Mouse (Mus musculus) B cell, adult 2 months (primary cell): ENCODE results near the gene Trpc5os.

Source experiments
- DNase-seq, 2 experiments: peaks; one replicate each; pipeline ENCODE4 v3.0.0; 2022

Gene Trpc5os

DNA sequence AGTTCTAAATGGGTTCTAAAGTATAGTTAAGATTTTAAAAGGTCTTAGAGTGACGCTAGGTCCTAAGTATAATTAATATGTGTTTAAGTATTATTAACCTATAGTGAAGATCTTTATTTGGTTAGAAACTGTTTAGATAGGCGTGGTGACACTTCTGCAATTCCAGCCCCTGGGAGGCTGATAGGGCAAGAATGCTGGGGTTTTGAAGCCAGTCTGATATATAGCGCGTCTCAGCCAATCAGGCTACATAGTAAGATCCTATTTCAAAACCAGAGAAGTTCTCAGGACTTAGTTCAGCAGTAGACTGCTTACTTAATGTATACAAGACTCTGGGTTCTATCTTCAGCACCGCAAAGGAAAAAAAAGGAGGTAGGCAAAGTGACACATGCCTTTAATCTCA is at the start of gene Trpc5os:
Trpc5os (plus strand) TSS at position 301 of the 400 bp plus-strand sequence.
- no peak for DNase-seq

- DNase-seq, result no peak
Observed at GRCm38 (mm10) chrX:144408036-144408435, 48.3 kb upstream of the Trpc5os start.

DNA sequence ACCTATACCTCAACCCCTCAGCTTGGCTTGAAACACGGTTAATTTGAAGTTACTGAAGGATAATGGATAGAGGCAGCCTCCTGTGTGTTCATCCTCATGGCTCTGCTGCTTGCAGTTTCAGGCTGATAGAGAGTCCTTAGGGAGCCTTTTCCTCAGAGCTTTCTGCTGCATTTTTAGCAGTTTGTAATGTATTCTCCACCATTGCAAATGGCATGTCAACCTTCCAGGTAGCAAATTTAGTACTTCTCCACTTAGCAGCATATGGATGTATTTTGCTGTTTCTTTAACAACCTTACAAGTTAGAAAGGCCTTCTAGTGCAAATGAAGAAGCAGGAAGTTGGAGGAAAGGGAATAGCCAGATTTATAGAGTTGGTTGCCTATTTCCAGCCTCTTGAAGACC is 36.1 kb upstream of the Trpc5os start:
- no peak for DNase-seq

DNA sequence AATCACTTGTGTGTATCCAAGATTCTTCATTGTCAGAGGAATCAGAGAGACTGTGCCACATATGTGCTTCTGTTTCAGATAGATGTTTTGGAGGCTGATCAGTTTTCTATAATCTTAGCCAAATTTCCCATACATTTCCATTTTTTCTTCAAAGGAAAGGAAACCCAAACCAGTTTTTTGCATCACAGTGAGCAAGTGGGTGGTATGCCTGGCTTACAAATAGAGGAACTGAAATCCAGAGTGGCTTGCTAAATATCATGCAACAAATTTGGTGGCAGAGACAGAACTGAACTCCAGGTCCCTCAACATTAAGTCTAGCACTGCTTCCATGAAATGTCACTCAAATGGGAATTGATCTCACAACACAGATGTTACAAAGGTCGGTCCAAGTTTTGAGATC is 35.3 kb upstream of the Trpc5os start:
- no peak for DNase-seq

DNA sequence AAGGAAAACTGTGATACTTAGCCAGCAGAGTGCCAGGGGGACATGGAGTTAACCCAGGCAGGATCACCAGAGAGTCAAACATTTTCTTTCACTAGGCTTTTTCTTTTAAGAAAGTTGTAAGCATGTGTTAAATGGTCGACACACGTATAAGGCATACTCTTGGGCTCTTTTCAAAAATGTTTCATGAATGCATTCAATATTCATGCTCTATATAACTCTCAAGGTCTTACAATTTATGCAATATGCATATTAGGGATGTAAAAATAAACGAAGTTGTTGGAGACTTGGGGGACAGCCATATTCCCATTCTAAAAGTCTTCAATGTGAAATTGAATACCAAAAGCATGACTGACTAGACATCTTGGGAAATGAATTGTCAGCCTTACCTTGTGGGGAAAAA is 32.5 kb upstream of the Trpc5os start:
- no peak for DNase-seq

DNA sequence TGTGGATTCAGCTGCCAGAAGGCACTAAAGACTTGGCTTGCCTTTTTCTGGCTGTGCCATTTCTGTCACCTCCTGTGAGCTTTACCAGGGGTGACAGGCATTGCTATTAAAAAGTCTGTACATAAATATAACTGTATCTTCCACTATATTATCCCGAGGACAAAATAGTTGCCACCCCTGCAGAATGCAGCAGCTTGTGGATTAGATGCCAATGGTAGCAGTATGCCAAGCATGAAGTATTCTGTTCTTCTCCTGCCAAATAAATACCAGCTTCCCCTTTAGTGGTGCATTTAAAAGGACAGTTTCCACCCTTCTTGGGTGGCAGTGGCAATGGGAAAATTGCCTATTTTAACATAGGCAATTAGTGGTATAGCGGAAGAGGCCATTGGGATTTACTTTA is 8.0 kb downstream of the Trpc5os start:
- DNase-seq, result no peak

DNA sequence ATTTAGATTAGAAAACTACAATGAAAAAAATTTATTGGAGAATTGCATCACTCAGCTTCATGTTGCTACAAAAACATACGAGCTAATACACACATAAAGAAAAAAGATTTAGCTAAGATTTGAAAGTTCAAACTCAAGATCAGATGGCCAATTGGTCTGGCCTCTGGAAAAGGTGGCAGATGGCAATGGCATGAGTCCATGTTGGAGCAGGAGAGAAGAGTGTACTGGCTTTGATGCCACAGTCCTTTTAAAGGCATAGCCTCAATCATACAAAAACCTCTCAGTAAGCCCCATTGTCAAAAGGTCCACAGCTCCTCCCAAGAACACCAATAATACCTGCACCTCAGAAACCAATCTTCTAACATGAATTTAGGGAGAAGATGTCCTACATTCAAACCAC is 35.0 kb downstream of the Trpc5os start:
- DNase-seq, result no peak

DNA sequence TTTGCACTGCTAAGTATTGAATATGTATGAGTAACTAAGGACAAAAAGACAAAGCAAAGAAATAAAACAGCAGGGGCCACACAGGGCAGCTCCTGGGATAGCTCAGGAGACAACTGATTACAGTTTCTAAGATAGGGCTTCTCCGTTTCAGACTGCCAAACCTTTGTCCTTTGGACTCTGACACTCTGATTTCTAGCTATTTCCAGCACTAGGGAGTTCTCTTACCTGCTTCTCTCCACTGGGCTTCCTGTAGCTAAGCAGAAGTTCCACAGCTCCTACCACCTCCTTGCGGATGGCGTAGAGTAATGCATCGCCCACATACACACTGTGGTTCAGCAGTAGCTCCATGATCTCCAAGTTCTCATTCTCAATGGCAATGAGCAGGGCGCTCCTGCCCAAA is 66.9 kb downstream of the Trpc5os start:
- no peak for DNase-seq

- peak; percentile 51 to 55 for DNase-seq
Observed at GRCm38 (mm10) chrX:144526042-144526441, 69.7 kb downstream of the Trpc5os start.
